Mouse (Mus musculus) intestine, postnatal 0 days (tissue): ENCODE measurements around the gene Sertad1. TPM values are rescaled to one million over a fixed set of nuclear protein-coding genes. Genes with fewer than 3 reads are reported as not detected.

Experiments used
- ATAC-seq: fragments of 200-750 bp; cut with Nextera tagmentation; 2 replicates; pipeline ENCODE4 v1.8.0; 2017; ENCODE audit warnings: mild to moderate bottlenecking, moderate TSS enrichment, moderate library complexity
- H3K27ac ChIP-seq: fragments of 300-500 bp; sonication (generic); 2 replicates; pipeline ENCODE4 v1.5.1; 2014; ENCODE audit warnings: mild to moderate bottlenecking, low read depth, low read length, moderate library complexity
- H3K27me3 ChIP-seq: fragments of 300-500 bp; sonication (generic); replicated peaks from 2 replicates; pipeline ENCODE4 v1.6.1; 2014; ENCODE audit warnings: low read length, mixed read lengths; ENCODE audit not compliant: control insufficient read depth, insufficient read depth
- H3K36me3 ChIP-seq: fragments of 300-500 bp; sonication (generic); 2 replicates; pipeline ENCODE4 v1.6.1; 2014; ENCODE audit warnings: mild to moderate bottlenecking, moderate library complexity; ENCODE audit not compliant: control insufficient read depth, insufficient read depth
- H3K4me1 ChIP-seq: fragments of 300-500 bp; sonication (generic); replicated peaks from 2 replicates; pipeline ENCODE4 v1.6.1; 2014; ENCODE audit warnings: antibody characterized with exemption, low read length, mixed read lengths; ENCODE audit not compliant: control insufficient read depth, insufficient read depth
- H3K4me2 ChIP-seq: fragments of 300-500 bp; sonication (generic); replicated peaks from 2 replicates; pipeline ENCODE4 v1.6.1; 2014; ENCODE audit warnings: low read depth, mild to moderate bottlenecking, moderate library complexity
- H3K4me3 ChIP-seq: fragments of 300-500 bp; sonication (generic); 2 replicates; pipeline ENCODE4 v1.5.1; 2014; ENCODE audit warnings: low read depth, low read length
- H3K9ac ChIP-seq: fragments of 300-500 bp; sonication (generic); 2 replicates; pipeline ENCODE4 v1.6.1; 2014; ENCODE audit warnings: mild to moderate bottlenecking, low read depth, low read length
- H3K9me3 ChIP-seq: fragments of 300-500 bp; sonication (generic); 2 replicates; pipeline ENCODE4 v1.6.1; 2016; ENCODE audit warnings: mixed run types; ENCODE audit not compliant: control insufficient read depth
- CTCF ChIP-seq: sonication (generic); IDR thresholded peaks from 2 replicates; pipeline ENCODE4 v1.5.1; 2016; ENCODE audit warnings: low read depth, mild to moderate bottlenecking, control low read depth, antibody characterized with exemption, moderate library complexity
- WGBS: fragments of 180-500 bp; shearing (Covaris S2); extraction: QIAGEN DNeasy Blood & Tissue Kit; methylation state at CpG from one replicate; pipeline ENCODE4 v1.1.7; 2014; 5-methylcytosine and 5-hydroxymethylcytosine counted together
- polyA plus RNA-seq: library from polyadenylated mRNA; unstranded; fragments of >200 nt; fragmentation: Nextera tagmentation; extraction: Ambion mirVana; gene quantifications from 2 replicates; pipeline ENCODE4 v1.2.1, GENCODE M21; 2015

The Sertad1 gene
- polyA plus RNA-seq, 1 experiment from 2014 or later = 42.7 TPM

DNA sequence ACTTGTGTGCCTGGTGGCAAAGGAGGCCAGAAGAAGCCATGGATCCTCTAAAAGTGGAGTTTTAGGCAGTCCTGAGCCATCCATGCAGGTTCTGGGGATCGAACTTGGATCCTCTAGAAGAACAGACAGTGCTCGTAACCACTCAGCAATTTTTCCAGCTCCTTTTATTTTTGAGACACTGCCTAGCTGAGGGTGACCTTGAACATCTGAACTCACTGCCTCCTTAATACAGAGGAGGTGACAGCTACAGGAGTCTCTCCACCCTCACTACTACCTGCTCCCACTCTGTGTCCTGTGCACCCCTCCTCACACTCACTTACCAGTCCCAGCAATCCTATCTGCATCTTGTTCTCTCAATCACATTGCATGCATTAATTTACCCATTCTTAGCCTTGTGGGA is 11.1 kb upstream of the Sertad1 start:
- no peak overlapping the region for H3K4me3 ChIP-seq
- H3K9ac ChIP-seq = no peak overlapping the region
- H3K4me2 ChIP-seq = peak overlapping the region; percentile 72
- peaks cover 5% of the 10 kb centered on the region; the same call in 1 of the 2 replicates for H3K4me1 ChIP-seq
- no peaks in the 10 kb centered on the region for H3K27me3 ChIP-seq
- H3K36me3 ChIP-seq = peaks cover 27% of the 10 kb centered on the region
- no peaks in the 10 kb centered on the region for H3K9me3 ChIP-seq
- WGBS = 69% methylated on average over 2 of the region's 2 CpGs
- no peak for TF ChIP-seq CTCF
- ATAC-seq = no peak
- peak overlapping the region; percentile 66 for H3K27ac ChIP-seq

DNA sequence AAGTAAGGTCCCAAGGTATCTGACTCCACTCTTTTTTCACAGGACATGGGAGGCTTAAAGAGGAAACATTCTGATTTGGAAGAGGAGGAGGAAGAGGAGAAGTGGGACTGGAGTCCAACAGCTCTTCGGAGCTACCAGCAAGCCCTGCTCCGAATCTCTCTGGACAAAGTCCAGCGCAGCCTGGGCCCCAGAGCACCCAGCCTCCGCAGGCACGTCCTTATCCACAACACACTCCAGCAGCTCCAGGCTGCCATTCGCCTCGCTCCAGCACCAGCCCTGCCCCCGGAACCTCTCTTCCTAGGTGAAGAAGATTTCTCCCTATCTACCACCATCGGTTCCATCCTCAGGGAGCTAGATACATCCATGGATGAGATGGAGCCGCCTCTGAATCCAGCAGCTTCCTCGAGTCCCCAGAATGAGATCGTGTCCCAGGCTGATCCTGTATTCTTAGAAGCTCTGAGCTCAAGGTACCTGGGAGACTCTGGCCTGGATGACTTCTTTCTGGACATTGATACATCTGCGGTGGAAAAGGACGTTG is 10.5 kb upstream of the Sertad1 start:
- no peaks in the 10 kb centered on the region for H3K27me3 ChIP-seq
- ATAC-seq = no peak
- 56% methylated on average over 14 of the region's 14 CpGs for WGBS
- no peaks in the 10 kb centered on the region for H3K9me3 ChIP-seq
- H3K9ac ChIP-seq = no peak overlapping the region
- H3K27ac ChIP-seq = peak overlapping the region; percentile 66
- peaks cover 27% of the 10 kb centered on the region for H3K36me3 ChIP-seq
- peaks cover 10% of the 10 kb centered on the region; the same call in 1 of the 2 replicates for H3K4me1 ChIP-seq
- TF ChIP-seq CTCF = no peak
- peak overlapping the region; percentile 72 for H3K4me2 ChIP-seq
- H3K4me3 ChIP-seq = peak overlapping the region; percentile 13; the same call in 1 of the 2 replicates

DNA sequence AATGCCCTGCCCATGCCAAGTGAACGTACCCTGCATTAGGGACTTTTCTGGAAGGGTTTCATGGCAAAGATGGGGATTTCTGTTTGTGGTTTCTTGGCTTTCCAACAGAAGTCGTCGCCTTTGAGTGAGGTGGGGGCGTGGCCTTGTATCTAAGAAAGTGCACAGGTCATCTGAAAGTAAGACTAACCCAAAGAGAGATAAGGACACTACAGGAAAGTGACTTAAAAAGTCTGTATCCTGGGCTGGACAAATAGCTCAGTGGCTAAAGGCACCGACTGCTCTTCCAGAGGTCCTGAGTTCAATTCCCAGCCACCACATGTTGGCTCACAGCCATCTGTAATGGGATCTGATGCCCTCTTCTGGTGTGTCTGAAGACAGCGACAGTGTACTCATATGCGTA is 8.1 kb upstream of the Sertad1 start:
- peak; percentile 29 for TF ChIP-seq CTCF
- peak overlapping the region; percentile 21; the same call in 1 of the 2 replicates for H3K4me2 ChIP-seq
- no peak overlapping the region for H3K9ac ChIP-seq
- peaks cover 10% of the 10 kb centered on the region; the same call in 1 of the 2 replicates for H3K4me1 ChIP-seq
- no peaks in the 10 kb centered on the region for H3K9me3 ChIP-seq
- no peaks in the 10 kb centered on the region for H3K27me3 ChIP-seq
- peak overlapping the region; percentile 28; the same call in 1 of the 2 replicates for H3K27ac ChIP-seq
- peaks cover 27% of the 10 kb centered on the region for H3K36me3 ChIP-seq
- H3K4me3 ChIP-seq = no peak overlapping the region
- 59% methylated on average over 7 of the region's 7 CpGs for WGBS
- no peak for ATAC-seq

DNA sequence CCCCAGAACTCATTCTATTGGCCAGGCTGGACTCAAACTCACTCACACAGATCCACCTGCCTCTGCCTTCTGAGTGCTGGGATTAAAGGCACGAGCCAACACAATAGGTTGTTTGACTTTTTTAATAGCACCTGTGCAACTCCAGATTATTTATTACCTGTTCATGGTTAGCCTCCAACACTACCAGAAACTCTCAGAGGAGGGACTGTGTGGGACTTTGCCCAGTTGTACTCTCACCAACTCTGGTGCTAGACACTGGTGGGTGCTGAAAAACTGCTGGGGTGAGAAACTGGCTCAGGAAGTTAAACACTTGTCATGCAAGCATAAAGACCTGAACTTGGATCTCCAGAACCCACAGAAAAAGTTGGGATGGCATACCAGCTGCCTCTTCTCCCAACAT is 7.0 kb upstream of the Sertad1 start:
- ATAC-seq = no peak

DNA sequence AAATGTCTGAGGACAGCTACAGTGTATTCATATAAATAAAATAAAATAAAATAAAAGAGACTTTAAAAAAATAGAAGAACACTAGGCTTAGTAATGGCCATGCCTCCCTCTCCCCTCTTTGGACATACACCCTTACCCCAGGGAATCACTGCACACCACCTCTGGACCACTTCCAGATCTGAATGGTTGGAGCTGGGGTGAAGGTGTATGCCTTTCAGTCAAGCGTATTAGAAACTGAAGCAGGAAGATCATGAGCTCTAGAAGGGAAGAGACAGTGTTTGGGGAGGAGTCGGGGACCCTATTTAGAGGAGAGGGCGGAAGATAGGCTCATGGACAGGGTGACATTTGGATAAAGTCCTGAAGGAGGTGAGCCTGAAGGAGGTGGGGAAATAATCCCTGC is 6.2 kb upstream of the Sertad1 start:
- Histone ChIP-seq H3K36me3 (peaks cover 27% of the 10 kb centered on the region), H3K9ac (peak overlapping the region; percentile 45; the same call in 1 of the 2 replicates)
- WGBS = 35% methylated on average over 3 of the region's 3 CpGs

More for the DNA sequence above, 7.0 kb upstream of the Sertad1 start:
- TF ChIP-seq CTCF = no peak
- Histone ChIP-seq H3K4me2 (peak overlapping the region; percentile 66), H3K27me3 (no peaks in the 10 kb centered on the region), H3K27ac (peak overlapping the region; percentile 83), H3K9me3 (no peaks in the 10 kb centered on the region), H3K4me1 (peaks cover 10% of the 10 kb centered on the region; the same call in 1 of the 2 replicates), H3K36me3 (peaks cover 27% of the 10 kb centered on the region), H3K9ac (no peak overlapping the region), H3K4me3 (0 out of 2 replicates have a peak overlapping the region, but pooled peaks have one; percentile 39)
- 46% methylated on average over 1 of the region's 1 CpGs for WGBS

DNA sequence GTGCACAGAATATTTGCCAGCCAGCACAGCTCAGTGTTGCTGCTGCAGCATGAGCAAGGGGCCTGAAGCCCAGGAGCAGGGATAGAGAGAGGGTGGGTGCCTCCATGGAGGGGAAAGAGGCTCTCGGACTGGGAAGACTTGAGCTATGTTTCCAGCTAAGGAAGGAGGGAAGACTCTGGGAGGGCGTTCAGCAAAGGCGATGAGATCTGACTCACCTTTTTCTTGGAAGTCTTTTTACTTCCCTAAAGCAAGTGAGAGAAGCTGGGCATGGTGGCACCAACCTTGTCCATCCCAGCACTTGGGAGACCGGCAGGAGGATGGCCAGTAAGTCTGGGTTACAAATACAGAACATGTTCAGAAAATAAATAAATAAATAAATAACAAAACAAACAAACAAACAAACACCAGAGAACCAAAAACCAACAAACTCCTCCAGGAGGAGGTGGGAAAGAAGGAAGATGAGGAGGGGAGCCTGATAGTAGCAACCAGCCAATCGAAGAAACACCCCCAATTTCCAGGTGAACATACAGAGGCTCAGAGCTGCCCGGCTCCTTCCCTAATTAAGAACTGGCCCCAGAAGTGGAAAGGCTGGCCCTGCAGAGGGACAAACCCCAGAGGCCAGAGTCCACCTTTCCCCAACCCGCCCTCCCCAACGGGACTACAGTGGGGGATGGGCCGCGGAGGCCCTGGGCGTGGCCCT is 5.6 kb upstream of the Sertad1 start:
- Histone ChIP-seq H3K36me3 (peaks cover 22% of the 10 kb centered on the region), H3K4me2 (peak overlapping the region; percentile 66), H3K4me3 (peak overlapping the region; percentile 39), H3K9ac (peak overlapping the region; percentile 45), H3K27me3 (no peaks in the 10 kb centered on the region), H3K4me1 (0 out of 2 replicates have a peak, but pooled peaks cover 6% of the 10 kb centered on the region), H3K27ac (peak overlapping the region; percentile 83), H3K9me3 (no peaks in the 10 kb centered on the region)
- 3% methylated on average over 10 of the region's 11 CpGs for WGBS
- ATAC-seq = peak; percentile 21; the same call in 1 of the 2 replicates
- TF ChIP-seq CTCF = no peak

More for the DNA sequence above, 6.2 kb upstream of the Sertad1 start:
- H3K27me3 ChIP-seq = no peaks in the 10 kb centered on the region
- peaks cover 10% of the 10 kb centered on the region; the same call in 1 of the 2 replicates for H3K4me1 ChIP-seq
- no peak for TF ChIP-seq CTCF
- H3K9me3 ChIP-seq = no peaks in the 10 kb centered on the region
- peak overlapping the region; percentile 66 for H3K4me2 ChIP-seq
- no peak for ATAC-seq
- H3K27ac ChIP-seq = peak overlapping the region; percentile 83
- peak overlapping the region; percentile 39 for H3K4me3 ChIP-seq
